Mouse (Mus musculus) thymus, adult 2 months (tissue): ENCODE data around the gene Ugt1a6a.
"Not testable (repeated sequence)": the region's sequence is repeated elsewhere in the genome, so short reads cannot be mapped to it uniquely, and the experiment has no call there.

ENCODE experiments used
- CTCF ChIP-seq: fragments of 200-500 bp; IDR thresholded peaks from 2 replicates; pipeline ENCODE4 v1.5.1; 2012; ENCODE audit warnings: mild to moderate bottlenecking, control low read depth, low read length, moderate library complexity, borderline replicate concordance; ENCODE audit not compliant: control insufficient read depth, poor library complexity, insufficient read depth; ENCODE audit errors: extremely low read depth
- POLR2A ChIP-seq: fragments of 200-500 bp; IDR thresholded peaks from 2 replicates; pipeline ENCODE4 v1.6.1; 2012; ENCODE audit warnings: mild to moderate bottlenecking, low read length, control low read depth, moderate library complexity; ENCODE audit not compliant: control insufficient read depth, poor library complexity, insufficient read depth; ENCODE audit errors: extremely low read depth

- not testable (repeated sequence) for TF ChIP-seq CTCF, POLR2A
Observed at GRCm38 (mm10) chr1:88172190-88172589, 37.6 kb downstream of the Ugt1a6a start.
